Mouse (Mus musculus) cerebellum, adult 9-10 months (tissue): ENCODE measurements around the gene Cyb5b.

Experiments
- DNase-seq: peaks from one replicate; pipeline ENCODE4 v3.0.0; 2022

Cyb5b gene

DNA sequence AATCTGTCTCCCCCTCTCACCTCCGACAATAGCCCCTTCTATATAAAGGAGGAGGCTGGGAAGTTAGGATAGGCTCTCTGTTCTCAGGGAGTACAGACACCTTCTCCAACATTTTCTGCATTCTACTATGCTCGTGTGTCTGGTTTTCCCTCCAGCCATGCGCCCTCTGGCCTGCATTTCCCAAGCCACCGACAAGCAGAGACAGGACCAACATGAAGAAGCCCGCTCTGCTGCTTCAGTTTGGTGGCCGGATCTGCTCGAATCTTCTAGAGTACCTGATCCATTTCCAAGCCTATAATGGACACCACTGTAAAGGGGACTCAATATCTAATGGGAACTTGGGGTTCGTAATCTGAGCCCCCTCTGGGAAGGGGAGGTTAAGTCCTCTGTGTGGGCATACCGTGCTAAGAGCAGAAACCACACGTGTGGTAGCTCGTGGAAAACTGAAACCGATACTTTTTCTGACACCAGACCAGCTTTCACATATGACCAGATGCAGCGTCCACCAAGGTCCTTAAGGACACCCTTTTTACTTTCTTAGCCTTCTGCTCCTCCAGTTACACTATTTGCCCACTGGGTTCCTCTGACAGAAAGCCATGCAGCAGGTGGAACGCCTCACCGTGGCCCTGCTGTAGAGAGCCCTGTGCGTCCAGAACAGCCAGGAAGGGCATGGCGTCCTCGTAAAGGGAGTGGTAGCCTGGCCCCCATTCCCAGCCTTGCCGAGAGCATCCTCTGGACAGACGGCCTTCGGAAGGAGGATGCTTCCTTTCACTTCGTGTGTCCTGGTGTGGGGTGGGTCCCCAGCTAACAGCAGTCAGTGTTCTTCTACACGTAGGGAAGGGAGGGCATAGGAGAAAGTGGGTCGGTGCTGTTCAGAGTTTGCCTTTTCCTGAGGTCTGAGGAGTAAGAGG, 17.6 kb upstream of the Cyb5b start:
- no peak for DNase-seq

DNA sequence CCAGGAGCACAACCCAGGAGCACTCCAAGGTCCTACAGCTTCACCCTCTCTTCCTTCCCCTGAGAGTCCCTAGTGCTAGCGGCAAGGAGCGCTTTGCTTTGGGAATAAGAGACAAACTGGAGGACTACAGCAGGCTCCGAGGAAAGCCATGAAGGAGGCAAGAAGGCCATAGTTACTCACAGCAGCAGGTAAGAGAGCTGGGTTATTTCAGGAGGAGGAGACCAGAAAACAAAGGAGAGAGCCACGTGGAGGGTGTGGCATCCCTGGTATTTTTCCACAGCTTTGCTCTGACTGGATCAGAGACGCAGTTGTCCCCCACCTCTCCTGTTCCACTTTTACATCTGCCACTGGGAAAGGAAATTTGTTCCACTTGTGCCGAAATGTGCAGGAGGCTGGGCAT, 16.6 kb upstream of the Cyb5b start:
- no peak for DNase-seq

DNA sequence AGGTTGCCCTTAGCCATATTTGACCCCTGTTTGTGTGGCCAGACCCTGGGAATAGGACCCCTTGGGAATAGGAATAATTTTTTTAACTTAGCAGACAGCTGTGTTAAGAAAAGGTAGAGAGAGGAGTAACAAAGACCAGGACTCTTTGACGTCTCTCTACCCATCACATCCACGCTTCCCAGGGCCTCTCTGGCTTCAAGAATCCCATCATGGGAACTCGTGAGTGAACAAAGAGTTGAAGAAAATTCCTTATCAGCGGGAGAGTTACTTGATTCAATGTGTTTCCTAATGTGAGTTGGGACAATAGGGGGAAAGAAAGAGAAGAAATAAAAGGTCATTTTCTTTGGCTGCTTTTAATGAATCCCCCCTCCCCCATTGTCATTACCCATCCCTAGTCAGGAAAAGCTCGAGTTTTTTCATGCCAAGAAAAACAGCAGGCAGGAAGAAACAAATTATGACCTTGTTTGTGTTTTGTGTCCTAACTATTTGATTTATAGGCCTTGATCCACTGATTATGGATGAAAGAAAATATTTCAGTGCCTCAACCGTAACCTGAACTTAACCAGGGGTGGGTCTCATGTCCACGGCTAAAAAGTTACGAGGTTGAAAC, 14.3 kb upstream of the Cyb5b start:
- no peak for DNase-seq

DNA sequence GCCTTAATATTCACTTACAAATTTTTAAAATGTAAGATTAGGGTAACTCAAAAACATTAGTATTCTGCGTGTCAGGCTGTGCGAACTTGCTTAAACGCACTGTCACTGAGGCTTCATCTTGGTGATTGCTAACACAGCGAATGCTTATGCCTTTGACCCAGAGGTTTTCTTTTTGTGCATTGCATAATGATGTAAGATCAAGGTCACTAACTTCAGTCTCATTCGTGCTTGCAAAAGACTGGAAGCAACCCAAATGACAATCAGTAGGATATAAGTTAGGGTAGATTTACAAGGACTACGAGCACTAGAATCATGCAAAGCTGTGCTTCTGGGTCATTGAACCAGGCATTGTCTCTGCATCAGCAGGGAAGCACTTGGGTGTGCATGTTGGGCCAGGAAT, 12.8 kb upstream of the Cyb5b start:
- no peak for DNase-seq

DNA sequence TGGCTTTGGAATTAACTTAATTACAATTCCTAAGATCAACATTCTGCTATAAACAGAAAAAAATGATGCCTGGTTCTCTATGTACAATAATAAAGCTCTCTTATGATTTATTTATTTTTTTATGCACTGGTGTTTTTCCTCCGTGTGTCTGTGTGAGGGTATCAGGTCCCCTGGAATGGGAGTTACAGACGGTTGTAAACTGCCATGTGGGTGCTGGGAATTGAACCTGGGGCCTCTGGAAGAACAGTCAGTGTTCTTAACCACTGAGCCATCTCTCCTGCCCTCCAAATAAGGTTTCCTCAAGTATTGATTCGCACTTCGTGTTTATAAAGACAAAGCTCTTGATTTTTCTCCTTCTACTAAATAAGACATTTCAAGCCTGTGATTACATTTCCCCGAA, 12.1 kb upstream of the Cyb5b start:
- no peak for DNase-seq

DNA sequence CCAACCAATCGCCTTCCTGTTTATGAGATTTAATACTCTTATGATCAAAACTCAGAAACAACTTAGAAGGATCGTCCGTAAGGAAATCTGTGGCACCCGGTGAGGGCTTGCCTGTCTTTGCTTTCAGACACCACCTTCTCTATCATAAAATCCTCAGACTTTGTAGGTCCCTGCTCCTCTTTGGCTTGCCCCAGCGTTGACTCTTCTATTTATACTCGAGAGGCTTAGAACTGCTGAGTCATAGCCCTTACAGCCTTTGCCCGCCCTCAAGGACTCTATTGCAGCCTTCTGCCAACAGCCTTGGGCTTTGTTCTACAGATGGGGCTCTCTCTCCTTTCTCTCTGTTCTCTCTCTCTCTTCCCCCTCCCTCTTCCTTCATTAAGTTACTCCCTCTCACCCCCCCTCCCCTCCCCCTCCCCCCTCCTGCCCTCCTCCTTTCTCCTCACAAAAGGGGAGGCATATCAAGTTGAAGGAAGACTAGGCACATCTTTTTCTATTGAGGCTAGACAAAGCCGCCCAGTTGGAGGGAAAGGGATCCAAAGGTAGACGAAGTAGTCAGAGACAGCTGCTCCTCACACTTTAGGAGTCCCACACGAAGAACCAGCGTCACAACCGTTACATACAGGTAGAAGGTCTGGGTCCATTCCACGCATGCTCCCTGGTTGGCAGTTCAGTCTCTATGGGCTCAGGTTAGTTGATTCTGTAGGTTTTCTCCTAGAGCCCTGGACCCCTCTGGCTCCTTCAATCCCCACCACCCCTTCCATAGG, 10.6 kb upstream of the Cyb5b start:
- DNase-seq: no peak

DNA sequence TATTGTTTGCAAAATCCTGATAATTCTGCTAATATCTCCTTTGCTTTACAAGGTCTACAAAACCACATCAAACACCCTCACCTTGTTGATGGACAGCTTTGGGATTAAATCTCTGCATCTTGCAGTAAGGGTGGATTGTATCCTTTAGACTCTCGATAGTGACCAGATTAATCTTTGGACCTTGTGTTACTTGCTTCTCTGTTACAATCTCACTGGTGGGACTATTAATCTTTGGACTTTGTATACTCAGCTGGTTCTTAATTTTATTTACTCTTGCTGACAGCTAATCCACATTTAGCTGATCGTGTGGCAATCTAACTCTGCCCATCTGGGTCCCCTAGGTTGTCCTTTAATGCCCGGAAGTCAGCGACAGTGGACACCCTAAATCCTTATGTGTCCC, 7.9 kb upstream of the Cyb5b start:
- no peak for DNase-seq

DNA sequence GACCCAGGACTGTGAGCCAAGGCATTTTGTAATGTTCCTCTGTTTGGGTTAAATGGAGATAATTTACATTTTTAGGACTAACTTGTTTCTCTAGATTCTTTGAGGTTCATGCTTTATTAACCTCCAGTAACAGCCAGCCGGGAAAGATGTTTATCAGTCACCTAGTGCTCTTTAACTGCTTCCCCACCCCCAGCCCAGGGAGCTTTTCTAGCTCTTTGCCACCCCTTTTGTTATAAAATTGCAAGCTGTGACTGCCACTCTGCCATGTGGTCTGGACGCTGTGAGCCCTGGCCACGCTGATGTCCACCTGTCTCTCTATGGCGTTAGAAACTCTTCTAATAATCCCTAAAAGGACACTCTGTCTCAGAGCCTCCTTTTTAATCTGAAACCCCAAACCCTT, 6.9 kb upstream of the Cyb5b start:
- peak; percentile 23 for DNase-seq

DNA sequence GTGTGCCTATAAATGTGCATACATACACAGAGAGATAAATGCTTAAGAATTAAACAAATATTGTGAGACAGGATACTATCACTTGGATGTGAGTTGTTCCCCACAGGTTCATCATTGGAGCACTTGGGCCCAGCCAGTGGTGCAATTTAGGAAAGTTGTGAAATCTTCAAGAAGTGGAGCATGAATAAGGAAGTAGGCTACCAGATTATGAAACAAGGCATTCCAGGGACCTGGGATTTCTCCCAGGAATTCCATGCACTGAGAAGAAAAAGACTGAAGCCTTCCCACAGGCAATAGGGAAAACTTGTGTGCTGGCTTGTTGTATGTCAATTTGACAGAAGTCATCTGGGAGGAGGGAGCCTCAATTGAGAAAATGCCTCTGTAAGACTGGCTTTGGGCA, 4.3 kb upstream of the Cyb5b start:
- DNase-seq: no peak

DNA sequence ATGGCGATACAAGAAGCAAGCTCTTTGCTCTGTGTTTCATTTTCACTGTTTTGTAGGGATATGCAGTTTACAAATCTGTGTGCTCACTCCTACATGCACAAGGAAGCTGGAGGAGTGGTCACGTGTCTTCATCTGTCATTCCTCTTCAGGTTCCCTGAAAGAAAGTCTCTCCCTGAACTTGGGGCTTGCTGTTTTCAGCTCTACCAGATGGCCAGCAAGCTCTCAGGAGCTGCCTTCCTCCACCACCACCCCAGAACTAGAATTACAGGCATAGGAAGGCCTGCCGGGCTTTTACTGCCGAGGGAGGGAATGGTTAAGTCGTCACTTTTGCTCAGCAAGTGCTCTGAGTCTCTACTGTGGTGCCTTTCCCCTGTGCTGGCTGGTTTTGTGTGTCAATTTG, 1.6 kb upstream of the Cyb5b start:
- DNase-seq: no peak

DNA sequence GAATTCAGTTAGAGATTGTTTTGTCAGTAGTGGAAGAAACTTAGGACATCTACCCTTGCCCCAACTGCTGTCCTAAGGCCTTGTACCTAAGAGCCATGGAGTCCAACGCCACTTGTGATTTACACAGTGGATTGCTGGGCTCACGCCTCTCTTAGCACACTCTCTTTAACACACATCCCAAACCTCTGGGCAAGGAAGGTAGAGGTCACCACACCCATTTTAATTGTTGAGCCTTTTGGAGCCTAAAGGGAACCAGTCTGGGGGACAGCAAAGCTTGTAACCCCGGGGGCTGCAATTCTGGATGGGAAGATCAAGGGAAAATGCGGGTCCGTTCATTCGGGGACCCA, 410 bp upstream of the Cyb5b start:
- no peak for DNase-seq

DNA sequence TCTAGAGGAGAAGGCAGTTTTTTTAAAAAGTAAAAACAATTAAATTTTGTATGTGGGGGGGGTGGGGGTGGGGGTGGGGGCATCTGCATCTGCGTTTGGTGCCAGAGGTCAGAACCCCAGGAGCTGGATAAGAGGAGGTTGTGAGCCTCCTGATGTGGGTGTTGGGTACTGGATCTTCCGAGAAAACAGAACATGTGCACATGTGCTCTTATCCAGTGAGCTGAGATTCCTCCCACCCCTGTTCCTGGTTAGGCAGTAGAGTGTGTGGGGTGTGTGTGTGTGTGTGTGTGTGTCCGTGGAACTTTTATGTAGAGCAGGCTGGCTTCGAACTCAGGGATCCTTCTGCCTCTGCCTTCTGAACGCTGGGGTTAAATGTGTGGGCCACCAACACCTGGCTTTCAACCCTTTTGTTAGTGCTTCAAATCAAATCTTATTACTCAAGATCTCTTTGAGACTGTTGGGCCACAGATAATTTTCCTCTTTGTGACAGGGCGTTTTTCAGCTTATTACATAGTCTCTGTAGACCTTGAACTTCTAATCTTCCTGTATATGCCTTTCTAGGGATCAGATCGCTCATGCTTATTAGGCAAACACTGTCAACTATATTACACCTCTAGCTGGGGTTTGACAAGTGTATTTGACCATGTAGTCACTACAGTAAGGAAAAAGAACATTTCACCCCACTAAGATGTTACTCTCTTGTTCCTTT, 926 bp downstream of the Cyb5b start:
- DNase-seq: peak; percentile 22

DNA sequence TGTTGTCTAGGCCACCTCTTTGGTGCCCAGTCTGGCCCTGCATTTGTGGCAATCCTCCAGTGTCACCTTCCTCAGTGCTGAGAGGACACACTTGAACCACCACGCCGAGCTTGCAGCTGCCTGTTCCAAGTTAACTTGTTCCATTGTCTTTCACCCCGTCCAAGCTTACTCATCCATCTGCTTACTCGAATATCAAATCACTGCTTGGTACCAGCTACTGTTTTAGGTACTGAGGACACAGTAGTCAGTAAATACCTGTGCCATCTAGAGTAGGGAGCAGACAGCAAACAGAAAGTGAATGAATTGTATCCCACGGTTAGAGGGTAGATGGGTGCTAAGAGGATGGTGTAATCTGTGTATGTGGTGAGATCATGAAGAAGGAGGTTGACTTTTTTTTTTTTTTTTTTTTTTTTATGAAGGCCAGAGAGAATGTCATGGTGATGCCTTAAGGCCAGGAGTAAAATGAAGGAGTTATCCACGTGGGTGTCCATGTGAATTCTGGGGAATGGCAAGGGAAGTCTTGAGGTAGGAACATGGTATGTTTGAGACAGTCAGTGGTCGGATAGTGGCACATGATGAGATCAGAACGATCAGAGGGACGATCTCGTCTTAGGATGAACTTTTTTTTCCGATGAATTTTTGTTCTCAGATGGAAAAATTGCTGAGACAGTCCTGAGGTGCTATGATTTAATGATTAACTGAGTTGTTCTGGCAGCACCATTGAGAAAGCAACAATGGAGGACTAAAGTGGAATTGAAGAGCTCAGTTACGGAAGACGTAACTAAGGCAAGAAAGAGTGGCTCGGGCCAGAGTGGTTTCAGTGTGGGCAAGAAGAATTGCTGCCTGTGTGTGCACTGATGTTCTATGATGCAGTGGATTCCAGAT, 3.1 kb downstream of the Cyb5b start:
- DNase-seq: no peak

DNA sequence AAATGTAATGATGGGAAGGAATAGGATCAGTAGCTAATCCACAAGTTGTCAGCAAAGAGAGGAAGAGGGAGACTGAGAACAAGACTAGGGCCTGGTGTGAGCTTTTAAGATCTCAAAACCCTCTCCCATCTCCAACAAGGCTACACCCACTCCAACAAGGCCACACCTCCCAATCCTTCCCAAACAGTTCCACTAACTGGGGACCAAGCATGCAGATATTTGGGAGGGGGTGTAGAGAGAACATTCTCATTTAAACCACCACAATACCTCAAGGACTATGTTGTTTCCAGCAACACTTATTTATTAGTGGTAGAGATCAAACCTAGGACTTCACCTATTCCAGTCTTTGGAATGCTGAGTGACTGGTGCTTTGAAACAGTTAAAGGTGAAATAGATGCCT, 6.4 kb downstream of the Cyb5b start:
- DNase-seq: no peak

DNA sequence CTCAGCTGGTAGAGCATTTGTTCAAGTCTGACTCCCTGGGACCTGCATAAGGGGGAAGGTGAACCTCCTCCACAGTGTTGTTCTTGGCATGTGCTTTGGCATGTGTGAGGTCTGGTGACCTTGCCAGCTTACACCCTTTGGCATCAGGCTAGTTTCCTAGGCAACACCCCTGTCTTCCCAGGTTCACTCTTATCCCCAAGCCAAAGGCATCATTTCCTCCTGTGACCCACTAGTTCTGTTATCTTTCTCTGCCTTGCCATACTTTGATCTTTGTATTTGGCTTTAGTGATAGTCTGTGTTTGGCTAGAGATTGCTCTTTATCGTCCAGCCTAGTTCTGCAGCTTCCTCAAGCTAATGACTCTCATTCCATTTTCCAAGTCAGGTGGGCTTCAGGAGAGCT, 7.4 kb downstream of the Cyb5b start:
- peak; percentile 18 for DNase-seq

DNA sequence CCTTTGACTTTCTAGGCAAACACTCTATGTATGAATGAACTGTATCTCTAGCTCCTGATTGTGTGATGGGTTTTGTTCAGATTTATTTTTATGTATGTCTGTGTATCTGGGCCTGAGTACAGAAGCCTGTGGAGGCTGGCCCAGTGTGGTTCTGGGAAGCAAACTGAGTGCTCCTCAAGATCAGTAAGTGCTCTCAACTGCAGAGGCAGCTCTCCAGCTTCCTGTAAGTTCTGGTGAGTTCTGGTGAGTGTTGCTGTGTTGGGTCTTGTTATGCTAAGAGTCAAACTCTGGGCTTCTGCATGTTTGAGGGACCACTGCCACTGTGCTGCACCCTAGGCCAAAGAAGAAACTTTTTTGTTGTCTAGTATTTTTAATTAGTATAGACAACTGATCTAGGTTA, 8.4 kb downstream of the Cyb5b start:
- peak; percentile 19 for DNase-seq

DNA sequence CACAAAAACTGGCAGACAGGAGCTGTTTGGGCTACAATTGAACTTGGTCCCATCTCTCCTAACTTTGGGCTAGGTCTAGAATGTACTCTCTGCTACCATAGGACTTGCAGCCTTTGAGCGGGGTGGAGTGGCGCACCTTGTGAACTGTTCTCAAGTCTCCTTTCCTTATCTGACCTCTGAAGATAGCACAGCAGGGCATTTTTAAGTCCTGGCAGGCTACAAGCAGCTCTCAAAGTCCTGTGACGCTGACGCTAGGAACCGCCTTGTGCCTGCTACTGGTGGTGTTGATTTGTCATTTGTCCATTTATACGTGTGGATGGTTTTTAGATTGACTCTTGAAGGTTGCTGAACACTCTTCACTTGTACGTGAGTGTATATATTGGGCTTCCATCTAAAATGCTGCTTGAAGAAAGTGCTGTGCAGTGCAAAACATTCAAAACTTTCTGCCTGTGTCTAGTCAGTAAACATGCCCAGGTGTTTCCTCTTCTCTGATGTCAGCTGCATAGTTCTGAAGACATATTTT, 13.9 kb downstream of the Cyb5b start:
- no peak for DNase-seq

DNA sequence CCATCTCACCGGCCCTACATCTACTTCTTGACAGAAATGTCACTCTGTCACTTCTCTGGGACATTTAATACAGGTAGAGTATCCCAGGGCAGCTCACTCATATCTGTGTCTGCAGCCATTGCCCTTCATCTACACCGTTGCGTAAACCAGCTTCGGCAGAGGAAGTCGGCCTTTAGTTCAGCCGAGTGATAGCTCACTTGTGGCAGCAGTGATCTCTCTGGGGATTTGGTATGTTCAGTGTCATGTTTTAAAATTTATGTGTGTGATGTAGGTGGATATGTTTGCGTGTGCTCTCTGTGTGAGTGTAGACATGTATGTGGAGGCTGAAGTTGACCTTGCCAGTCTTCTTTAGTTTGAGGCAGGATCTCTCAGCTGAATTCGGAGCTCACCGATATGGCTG, 15.3 kb downstream of the Cyb5b start:
- no peak for DNase-seq

DNA sequence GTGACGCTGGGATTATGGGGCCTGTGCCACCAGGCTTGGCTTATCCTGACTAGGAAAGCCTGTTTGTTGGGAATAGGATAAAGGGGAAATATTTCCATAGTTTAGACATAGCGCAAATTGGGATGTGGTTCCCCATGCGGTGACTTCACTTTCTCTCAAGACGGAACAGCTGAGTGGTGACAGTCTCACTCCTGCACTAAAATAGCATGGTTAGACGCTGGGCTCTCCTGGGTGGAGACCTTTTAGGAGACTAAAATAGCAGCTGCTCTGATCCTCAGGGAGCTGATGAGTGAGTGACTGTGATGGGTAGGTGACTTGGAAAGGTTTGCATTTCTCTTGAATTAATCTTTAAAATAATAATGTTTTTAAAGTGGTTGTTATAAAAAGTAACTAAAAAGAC, 17.4 kb downstream of the Cyb5b start:
- DNase-seq: no peak

DNA sequence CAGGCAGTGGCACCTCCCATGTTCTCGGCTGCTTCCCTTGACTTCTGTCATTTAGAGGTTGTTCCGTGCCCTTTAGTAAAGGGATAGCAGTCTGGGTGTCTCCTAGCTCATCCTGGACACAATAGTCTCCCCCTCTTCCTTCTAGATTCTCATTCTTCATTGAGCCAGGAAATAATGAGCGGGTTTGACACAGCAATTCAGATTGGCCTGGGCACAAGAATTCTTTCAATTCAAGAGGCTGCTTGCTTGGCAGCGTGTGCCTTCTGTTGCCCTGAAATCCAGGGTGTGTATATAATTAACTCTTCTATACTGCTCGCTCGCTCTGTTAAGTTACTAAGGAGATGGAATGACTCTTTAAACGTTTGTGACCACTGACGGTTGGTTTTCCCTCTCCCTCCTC, 21.7 kb downstream of the Cyb5b start:
- no peak for DNase-seq

DNA sequence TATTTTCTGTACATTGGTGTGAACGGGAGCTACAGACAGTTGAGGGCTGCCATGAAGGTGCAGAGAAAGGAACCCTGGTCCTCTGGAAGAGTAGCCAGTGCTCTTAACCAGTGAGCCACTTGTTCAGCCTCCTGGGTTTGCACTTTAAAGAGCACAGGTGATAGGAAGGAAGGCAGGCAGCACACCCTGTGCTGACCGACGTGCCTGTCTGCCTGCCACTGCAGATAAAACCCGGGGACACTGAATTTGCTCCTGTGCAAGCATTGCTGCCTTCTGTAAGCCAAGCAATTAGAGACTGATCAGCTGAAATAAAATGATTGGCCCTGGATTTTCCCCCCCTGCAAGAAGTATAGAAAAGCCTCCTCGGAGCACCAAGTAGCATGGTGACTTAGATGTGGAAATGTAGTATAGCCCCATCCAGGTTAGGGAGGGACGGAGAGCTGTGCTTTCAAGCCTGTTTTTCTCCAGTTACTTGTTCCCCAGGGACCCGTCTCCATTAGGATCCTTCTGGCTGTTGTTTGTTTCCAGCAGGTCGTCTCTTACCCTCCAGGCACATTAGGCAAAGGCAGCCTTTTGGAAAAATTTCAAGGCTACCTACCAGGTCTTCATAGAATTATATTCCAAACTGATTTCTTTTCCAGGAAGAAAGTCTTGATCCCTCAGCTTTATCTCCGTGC, 22.7 kb downstream of the Cyb5b start:
- DNase-seq: no peak

DNA sequence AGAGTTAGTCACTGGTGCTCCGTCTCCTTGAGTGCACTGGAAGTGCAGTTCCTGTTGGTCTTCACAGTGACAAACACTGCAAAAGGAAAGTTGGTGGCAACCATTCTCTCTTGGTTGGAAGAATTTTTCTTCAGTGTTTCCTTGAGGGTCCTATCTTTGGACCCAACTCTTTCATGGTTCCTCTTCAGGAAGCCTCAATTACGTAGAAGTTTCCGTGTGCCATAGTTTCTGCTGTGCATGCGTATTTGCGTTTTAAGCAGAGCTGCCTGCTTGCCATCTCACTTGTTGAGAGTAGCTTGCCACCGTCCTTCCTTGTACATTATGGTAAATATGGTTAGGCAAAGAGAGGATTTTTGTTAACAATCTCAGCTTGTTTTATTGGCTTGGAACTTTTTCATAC, 30.7 kb downstream of the Cyb5b start:
- no peak for DNase-seq
